Mouse (Mus musculus): ENCODE results near the gene Kntc1. TPM values are rescaled to one million over a fixed set of nuclear protein-coding genes. Genes with fewer than 3 reads are reported as not detected.
"Not testable (repeated sequence)": the region's sequence is repeated elsewhere in the genome, so short reads cannot be mapped to it uniquely, and the experiment has no call there.

Kntc1 gene
- polyA plus RNA-seq, 1 experiment from 2014 or later: 19.9 TPM

GRCm38 (mm10) chr5:123747604-123748003, 1.9 kb upstream of the Kntc1 start:
- Histone ChIP-seq H3K27ac (replicated peaks) (no peak overlapping the region), H3K9ac (peak overlapping the region; percentile 46; the same call in 1 of the 2 replicates), H3K36me3 (peaks cover 20% of the 10 kb centered on the region), H3K4me2 (replicated peaks) (peak overlapping the region; percentile 63), H3K27me3 (no peaks in the 10 kb centered on the region), H3K4me1 (peaks cover 28% of the 10 kb centered on the region), H3K9me3 (replicated peaks) (no peaks in the 10 kb centered on the region), H3K4me3 (replicated peaks) (peak overlapping the region; percentile 74)
- no peak for ATAC-seq (ENCODE audit: insufficient number of reproducible peaks, low FRiP score, low TSS enrichment, low read depth)
- WGBS: 17% methylated on average over 7 of the region's 7 CpGs

- peak overlapping the region; percentile 82 for H3K9ac ChIP-seq
- H3K27ac ChIP-seq (replicated peaks): peak overlapping the region; percentile 98
- no peaks in the 10 kb centered on the region for H3K9me3 ChIP-seq (replicated peaks)
- H3K4me3 ChIP-seq (replicated peaks): peak overlapping the region; percentile 74
- WGBS: under 1% methylated on average over 18 of the region's 18 CpGs
- H3K4me2 ChIP-seq (replicated peaks): peak overlapping the region; percentile 63
- no peaks in the 10 kb centered on the region for H3K27me3 ChIP-seq
- H3K4me1 ChIP-seq: peaks cover 28% of the 10 kb centered on the region
- peaks cover 13% of the 10 kb centered on the region for H3K36me3 ChIP-seq
- no peak for ATAC-seq (ENCODE audit: insufficient number of reproducible peaks, low FRiP score, low TSS enrichment, low read depth)
Measured at GRCm38 (mm10) chr5:123748339-123749064, 1.0 kb upstream of the Kntc1 start.

- H3K4me2 ChIP-seq (replicated peaks): no peak overlapping the region
- no peaks in the 10 kb centered on the region for H3K4me1 ChIP-seq
- 93% methylated on average over 11 of the region's 11 CpGs for WGBS
- H3K27ac ChIP-seq (replicated peaks): no peak overlapping the region
- H3K4me3 ChIP-seq (replicated peaks): no peak overlapping the region
- H3K36me3 ChIP-seq: peaks cover 49% of the 10 kb centered on the region
- H3K27me3 ChIP-seq: no peaks in the 10 kb centered on the region
- no peaks in the 10 kb centered on the region for H3K9me3 ChIP-seq (replicated peaks)
- no peak overlapping the region for H3K9ac ChIP-seq
- ATAC-seq (ENCODE audit: insufficient number of reproducible peaks, low FRiP score, low TSS enrichment, low read depth): no peak
Measured at GRCm38 (mm10) chr5:123765506-123765905, 16.0 kb downstream of the Kntc1 start.

- whole genome bisulfite sequencing: 86% methylated on average over 11 of the region's 11 CpGs
- not testable (repeated sequence) for H3K9me3 ChIP-seq (replicated peaks); ATAC-seq (ENCODE audit: insufficient number of reproducible peaks, low FRiP score, low TSS enrichment, low read depth); H3K9ac ChIP-seq; H3K4me2 ChIP-seq (replicated peaks); H3K4me1 ChIP-seq; H3K27me3 ChIP-seq; H3K27ac ChIP-seq (replicated peaks); H3K4me3 ChIP-seq (replicated peaks)
- H3K36me3 ChIP-seq: peaks cover 58% of the 10 kb centered on the region
Measured at GRCm38 (mm10) chr5:123766455-123766854, 16.9 kb downstream of the Kntc1 start.

- no peaks in the 10 kb centered on the region for H3K27me3 ChIP-seq
- no peak overlapping the region for H3K4me2 ChIP-seq (replicated peaks)
- no peaks in the 10 kb centered on the region for H3K9me3 ChIP-seq (replicated peaks)
- H3K9ac ChIP-seq: no peak overlapping the region
- H3K36me3 ChIP-seq: peaks cover 60% of the 10 kb centered on the region
- ATAC-seq (ENCODE audit: insufficient number of reproducible peaks, low FRiP score, low TSS enrichment, low read depth): no peak
- no peak overlapping the region for H3K27ac ChIP-seq (replicated peaks)
- H3K4me3 ChIP-seq (replicated peaks): no peak overlapping the region
- H3K4me1 ChIP-seq: no peaks in the 10 kb centered on the region
- 91% methylated on average over 9 of the region's 9 CpGs for WGBS
Measured at GRCm38 (mm10) chr5:123773441-123773840, 23.9 kb downstream of the Kntc1 start.

GRCm38 (mm10) chr5:123780716-123781115, 31.2 kb downstream of the Kntc1 start:
- ATAC-seq (ENCODE audit: insufficient number of reproducible peaks, low FRiP score, low TSS enrichment, low read depth): no peak
- Histone ChIP-seq H3K9ac (no peak overlapping the region), H3K9me3 (replicated peaks) (no peaks in the 10 kb centered on the region), H3K36me3 (peaks cover 70% of the 10 kb centered on the region), H3K4me3 (replicated peaks) (no peak overlapping the region), H3K27me3 (no peaks in the 10 kb centered on the region), H3K4me2 (replicated peaks) (no peak overlapping the region), H3K4me1 (no peaks in the 10 kb centered on the region), H3K27ac (replicated peaks) (no peak overlapping the region)
- 91% methylated on average over 8 of the region's 8 CpGs for whole genome bisulfite sequencing

- H3K36me3 ChIP-seq: peaks cover 70% of the 10 kb centered on the region
- no peaks in the 10 kb centered on the region for H3K27me3 ChIP-seq
- no peak overlapping the region for H3K27ac ChIP-seq (replicated peaks)
- no peak overlapping the region for H3K9ac ChIP-seq
- no peak overlapping the region for H3K4me3 ChIP-seq (replicated peaks)
- no peak for ATAC-seq (ENCODE audit: insufficient number of reproducible peaks, low FRiP score, low TSS enrichment, low read depth)
- H3K4me2 ChIP-seq (replicated peaks): no peak overlapping the region
- H3K9me3 ChIP-seq (replicated peaks): no peaks in the 10 kb centered on the region
- 88% methylated on average over 4 of the region's 4 CpGs for WGBS
- no peaks in the 10 kb centered on the region for H3K4me1 ChIP-seq
Measured at GRCm38 (mm10) chr5:123781864-123782263, 32.3 kb downstream of the Kntc1 start.

GRCm38 (mm10) chr5:123788976-123789375, 39.5 kb downstream of the Kntc1 start:
- WGBS: 88% methylated on average over 7 of the region's 7 CpGs
- no peaks in the 10 kb centered on the region for H3K27me3 ChIP-seq
- no peak overlapping the region for H3K4me2 ChIP-seq (replicated peaks)
- peaks cover 77% of the 10 kb centered on the region for H3K36me3 ChIP-seq
- no peaks in the 10 kb centered on the region for H3K4me1 ChIP-seq
- H3K9me3 ChIP-seq (replicated peaks): no peaks in the 10 kb centered on the region
- H3K27ac ChIP-seq (replicated peaks): no peak overlapping the region
- no peak overlapping the region for H3K4me3 ChIP-seq (replicated peaks)
- no peak overlapping the region for H3K9ac ChIP-seq
- ATAC-seq (ENCODE audit: insufficient number of reproducible peaks, low FRiP score, low TSS enrichment, low read depth): no peak

- Histone ChIP-seq H3K27me3 (no peaks in the 10 kb centered on the region), H3K9ac (no peak overlapping the region), H3K4me1 (no peaks in the 10 kb centered on the region), H3K4me3 (replicated peaks) (no peak overlapping the region), H3K4me2 (replicated peaks) (no peak overlapping the region), H3K36me3 (peaks cover 69% of the 10 kb centered on the region; the same call in 1 of the 2 replicates), H3K9me3 (replicated peaks) (no peaks in the 10 kb centered on the region), H3K27ac (replicated peaks) (no peak overlapping the region)
- 80% methylated on average over 2 of the region's 2 CpGs for WGBS
- no peak for ATAC-seq (ENCODE audit: insufficient number of reproducible peaks, low FRiP score, low TSS enrichment, low read depth)
Measured at GRCm38 (mm10) chr5:123793081-123793480, 43.6 kb downstream of the Kntc1 start.

GRCm38 (mm10) chr5:123806334-123806733, 56.8 kb downstream of the Kntc1 start:
- Histone ChIP-seq H3K4me3 (replicated peaks) (no peak overlapping the region), H3K36me3 (peaks cover 54% of the 10 kb centered on the region), H3K9ac (no peak overlapping the region), H3K4me1 (no peaks in the 10 kb centered on the region), H3K9me3 (replicated peaks) (no peaks in the 10 kb centered on the region), H3K4me2 (replicated peaks) (no peak overlapping the region), H3K27me3 (no peaks in the 10 kb centered on the region), H3K27ac (replicated peaks) (no peak overlapping the region)
- ATAC-seq (ENCODE audit: insufficient number of reproducible peaks, low FRiP score, low TSS enrichment, low read depth): no peak
- 92% methylated on average over 11 of the region's 11 CpGs for WGBS

- no peak overlapping the region for H3K27ac ChIP-seq (replicated peaks)
- no peak overlapping the region for H3K9ac ChIP-seq
- WGBS: 71% methylated on average over 5 of the region's 5 CpGs
- H3K27me3 ChIP-seq: no peaks in the 10 kb centered on the region
- H3K4me2 ChIP-seq (replicated peaks): no peak overlapping the region
- no peaks in the 10 kb centered on the region for H3K4me1 ChIP-seq
- no peak overlapping the region for H3K4me3 ChIP-seq (replicated peaks)
- H3K36me3 ChIP-seq: peaks cover 39% of the 10 kb centered on the region
- H3K9me3 ChIP-seq (replicated peaks): no peaks in the 10 kb centered on the region
- ATAC-seq (ENCODE audit: insufficient number of reproducible peaks, low FRiP score, low TSS enrichment, low read depth): no peak
Measured at GRCm38 (mm10) chr5:123808541-123808940, 59.0 kb downstream of the Kntc1 start.

- Histone ChIP-seq H3K27me3 (no peaks in the 10 kb centered on the region), H3K4me3 (replicated peaks) (no peak overlapping the region), H3K36me3 (peaks cover 35% of the 10 kb centered on the region), H3K4me1 (no peaks in the 10 kb centered on the region), H3K9ac (no peak overlapping the region), H3K4me2 (replicated peaks) (no peak overlapping the region), H3K27ac (replicated peaks) (no peak overlapping the region), H3K9me3 (replicated peaks) (no peaks in the 10 kb centered on the region)
- WGBS: 86% methylated on average over 13 of the region's 13 CpGs
- ATAC-seq (ENCODE audit: insufficient number of reproducible peaks, low FRiP score, low TSS enrichment, low read depth): no peak
Measured at GRCm38 (mm10) chr5:123809156-123809555, 59.6 kb downstream of the Kntc1 start.

Measured in embryonic facial prominence, embryonic 15.5 days (tissue).